Mouse (Mus musculus): ENCODE results near the gene Trex2.

- TF ChIP-seq POLR2A (IDR thresholded peaks at IDR 0.05; ENCODE audit: borderline replicate concordance, low read depth, low read length) = no peak
- TF ChIP-seq CTCF (IDR thresholded peaks at IDR 0.05; ENCODE audit: low read depth, low read length) = no peak
Measured at GRCm38 (mm10) chrX:73484870-73485269, 49.7 kb upstream of the Trex2 start.

Measured in bone marrow macrophage, adult 2 months (primary cell).